Mouse (Mus musculus): ENCODE results near the gene Zkscan3.
A peak's percentile ranks its signal among the peaks of the same experiment; 100 is the strongest.

Gene Zkscan3

DNA sequence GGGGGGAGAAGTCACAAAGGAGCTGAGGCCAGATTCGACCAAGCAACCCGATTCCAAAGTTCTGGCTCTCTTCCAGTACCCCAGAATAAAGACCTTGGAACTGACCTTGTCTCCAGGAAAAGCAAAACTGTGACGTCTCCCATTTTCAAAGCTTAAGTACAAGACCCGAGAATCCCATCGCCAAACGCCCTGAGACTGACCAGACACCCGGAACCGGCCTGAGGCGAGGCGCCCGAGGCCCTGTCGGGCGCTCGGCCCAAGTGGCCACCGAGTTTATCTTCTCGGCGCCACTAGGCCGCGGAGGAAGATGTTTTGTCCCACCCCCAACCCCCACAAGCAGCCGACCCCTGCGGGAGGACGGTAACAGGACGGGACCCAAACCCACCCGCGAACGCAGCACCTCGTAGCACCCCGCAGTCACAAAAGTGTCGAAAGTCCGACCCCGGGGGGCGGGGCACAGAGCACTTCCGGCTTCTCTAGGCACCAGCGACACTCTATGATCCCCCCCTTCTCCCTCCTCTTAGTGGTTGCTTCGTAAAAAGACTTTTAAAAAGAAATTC lies at the start of gene Zkscan3:
Gene Zkscan3, minus strand, starts transcription at position 469 of the 560 bp plus-strand sequence.
- DNase-seq (ENCODE audit: low spot score in 2 of 2): peak; percentile 70 to 75

DNA sequence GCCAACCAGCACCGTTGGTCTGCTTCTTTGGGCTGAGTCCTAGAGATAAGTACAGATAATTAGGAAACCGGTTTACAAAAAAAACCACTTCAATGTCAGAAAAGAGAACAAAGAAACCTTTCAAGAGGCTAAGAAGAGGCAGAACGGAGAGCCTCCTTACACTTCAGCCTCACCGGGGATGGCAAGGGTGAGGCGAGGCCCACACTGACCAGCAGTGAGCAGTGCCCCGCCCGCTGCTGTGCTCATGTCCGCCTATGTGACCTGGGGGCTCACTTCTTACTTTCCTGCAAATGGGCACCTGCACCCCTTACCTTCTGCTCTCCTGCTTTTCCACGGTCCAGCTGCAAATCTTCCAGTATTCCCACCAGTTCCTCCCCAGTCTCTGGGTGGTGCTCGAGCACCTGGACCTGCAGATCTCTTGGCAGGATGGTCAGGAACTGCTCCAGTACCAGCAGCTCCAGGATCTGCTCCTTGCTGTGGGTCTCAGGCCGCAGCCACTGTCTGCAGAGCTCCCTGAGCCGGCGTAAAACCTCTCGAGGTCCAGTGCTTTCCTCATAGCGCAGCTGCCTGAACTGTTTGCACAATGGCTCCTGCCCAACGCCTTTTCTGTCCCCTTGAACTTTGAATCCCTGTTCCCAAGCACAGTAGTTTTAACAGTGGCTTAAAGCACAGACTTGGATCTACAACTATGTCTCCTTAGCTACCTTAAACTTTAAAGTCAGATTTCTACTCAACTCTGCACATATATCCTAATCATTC lies 45.5 kb upstream of the Zkscan3 start:
- no peak for DNase-seq (ENCODE audit: low spot score in 2 of 2)

DNA sequence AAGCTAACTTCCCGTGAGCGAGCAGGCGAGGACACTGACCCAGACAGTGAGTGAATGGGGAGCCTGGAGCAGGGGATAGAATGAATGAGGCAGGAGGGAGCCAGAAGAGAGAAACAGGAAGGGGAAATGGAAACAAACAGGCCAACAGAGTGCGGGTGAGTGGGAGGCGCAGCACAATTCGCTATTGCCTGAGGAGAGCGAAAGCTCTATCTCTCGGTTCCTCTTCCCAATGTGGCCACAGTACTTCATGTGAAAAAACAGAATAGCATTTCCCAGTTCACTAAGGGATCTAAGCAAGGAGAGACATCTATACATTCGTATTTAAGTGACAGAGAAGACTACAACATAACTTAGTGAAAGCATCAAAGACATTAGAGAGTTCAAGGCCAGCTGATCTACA lies 44.2 kb upstream of the Zkscan3 start:
- DNase-seq (ENCODE audit: low spot score in 2 of 2): no peak

DNA sequence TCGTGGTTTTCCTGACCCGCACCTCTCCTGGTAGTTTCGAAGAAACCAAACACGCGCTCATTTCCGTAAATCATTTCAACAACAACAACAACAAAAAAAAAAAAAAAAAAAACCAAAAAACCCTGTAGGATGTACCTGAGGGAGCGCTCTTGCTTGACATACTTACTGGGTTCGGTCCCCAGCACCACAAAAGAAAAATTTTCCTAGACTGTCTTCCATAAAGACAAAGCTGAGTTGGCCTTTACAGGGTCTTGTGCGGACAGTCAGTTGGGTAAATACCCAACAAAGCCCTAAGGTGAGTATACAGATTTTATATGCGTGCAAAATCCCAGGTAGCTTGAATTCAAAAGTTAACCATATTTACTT lies 38.6 kb upstream of the Zkscan3 start:
- DNase-seq (ENCODE audit: low spot score in 2 of 2): no peak

DNA sequence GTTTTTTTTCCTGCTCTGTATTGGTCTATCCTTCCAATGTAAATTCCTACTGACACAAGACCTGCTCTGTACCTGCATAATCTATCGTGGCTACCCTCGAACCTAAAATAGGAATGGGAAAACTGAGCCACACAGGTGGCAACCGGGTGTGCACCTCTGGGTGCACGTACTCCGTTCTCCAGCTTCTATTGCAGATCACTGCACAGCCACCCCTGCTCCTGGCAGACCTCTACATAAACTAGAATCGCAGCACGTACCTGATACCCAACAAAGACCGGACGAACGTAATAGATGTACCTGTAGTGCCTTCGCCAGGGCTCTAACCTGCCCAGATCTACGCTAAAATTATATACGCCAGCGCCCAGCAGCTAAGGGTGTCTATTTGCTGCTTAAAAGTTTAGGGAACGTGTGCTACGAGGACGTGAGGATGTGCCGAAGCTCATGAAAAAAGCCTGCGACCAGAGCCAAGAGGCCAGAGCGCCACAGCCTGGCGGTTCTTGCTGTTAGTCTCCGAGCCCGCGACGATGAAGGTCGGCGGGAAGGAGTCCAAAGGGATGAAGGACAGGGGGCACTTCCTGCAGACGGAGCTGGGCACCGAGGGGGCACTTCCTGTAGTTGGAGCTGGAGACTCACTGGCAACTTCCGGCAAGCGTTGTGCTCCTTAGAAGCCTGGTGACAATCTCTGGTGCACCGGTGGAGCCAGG lies 38.1 kb upstream of the Zkscan3 start, which contains the start of gene Pgbd1:
Gene Pgbd1, minus strand, starts transcription at position 556 of the 704 bp plus-strand sequence.
- DNase-seq (ENCODE audit: low spot score in 2 of 2): peak; percentile 43 to 53

DNA sequence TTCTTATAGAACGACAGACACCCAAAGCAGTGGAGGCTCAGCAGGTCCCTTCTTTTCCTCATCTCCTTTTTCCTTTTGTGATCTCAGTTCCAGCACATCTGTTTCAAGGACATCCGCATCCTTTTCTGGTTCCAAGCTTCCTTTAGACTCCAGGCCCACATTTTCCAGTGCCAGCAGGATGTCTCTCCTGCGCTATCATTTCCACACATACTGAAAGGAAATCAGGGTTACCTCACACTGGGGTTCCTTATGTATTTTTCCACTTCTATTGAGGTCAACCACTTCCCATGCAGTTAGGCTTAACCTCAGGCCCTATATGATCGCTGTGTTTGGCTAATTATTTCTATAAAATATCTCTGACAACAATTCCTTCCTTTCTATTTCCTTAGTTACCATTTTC lies 32.9 kb upstream of the Zkscan3 start:
- DNase-seq (ENCODE audit: low spot score in 2 of 2): no peak

DNA sequence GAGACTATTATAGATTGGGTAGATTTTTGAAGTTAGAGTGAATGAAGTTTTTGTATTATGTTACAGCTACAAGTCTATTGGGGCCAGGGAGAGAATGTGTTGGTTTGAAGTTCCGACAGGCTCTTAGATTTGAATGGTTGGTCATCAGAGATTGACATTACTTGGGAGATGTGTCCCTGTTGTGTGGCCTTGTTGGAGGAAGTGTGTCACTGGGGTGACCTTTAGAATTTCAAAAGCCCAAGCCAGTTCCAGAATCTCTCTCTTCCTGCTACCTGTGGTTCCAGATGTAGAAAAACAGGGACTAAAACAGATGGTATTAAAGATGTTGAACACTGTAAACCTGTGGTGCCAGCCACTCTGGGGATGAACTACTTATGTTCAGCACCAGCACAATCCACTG lies 25.1 kb upstream of the Zkscan3 start:
- no peak for DNase-seq (ENCODE audit: low spot score in 2 of 2)

DNA sequence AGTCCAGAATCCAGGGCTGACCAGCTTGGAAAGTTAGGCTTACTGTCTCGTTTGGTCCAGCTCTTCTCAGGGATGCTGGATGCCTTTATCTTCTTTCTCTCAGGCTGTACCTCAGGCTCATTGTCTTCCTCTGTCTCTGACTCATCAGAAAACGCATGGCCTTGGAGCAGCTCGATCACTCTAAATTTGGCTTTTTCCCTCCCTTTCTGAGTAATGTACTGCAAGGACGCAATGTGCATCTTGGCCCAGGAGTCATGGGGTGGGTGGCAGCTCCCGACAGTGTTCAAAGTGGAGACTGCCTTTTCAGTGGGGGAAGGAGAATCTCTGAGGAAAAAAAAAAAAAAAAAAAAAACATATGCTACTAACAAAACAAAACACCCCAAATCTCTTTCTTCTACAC lies 20.7 kb upstream of the Zkscan3 start:
- no peak for DNase-seq (ENCODE audit: low spot score in 2 of 2)

DNA sequence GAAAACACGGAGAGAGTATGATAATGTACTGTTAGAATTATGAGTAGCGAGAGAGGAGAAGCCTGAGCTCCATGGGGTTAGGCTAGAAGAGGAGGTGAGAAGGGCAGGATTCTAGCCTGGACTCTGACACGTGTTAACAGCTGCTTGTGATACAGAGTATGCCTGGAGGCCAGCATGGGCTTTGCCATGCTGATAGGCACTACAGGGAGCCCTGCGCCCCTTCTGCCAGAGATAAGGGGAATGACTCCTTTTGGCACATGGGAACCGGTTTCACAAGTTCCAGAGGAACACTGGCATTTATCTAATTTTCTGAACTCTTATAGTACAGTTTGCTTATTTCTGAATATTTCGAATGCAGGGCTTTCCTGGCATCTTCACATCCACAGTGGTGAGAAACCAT lies 16.3 kb upstream of the Zkscan3 start:
- no peak for DNase-seq (ENCODE audit: low spot score in 2 of 2)

DNA sequence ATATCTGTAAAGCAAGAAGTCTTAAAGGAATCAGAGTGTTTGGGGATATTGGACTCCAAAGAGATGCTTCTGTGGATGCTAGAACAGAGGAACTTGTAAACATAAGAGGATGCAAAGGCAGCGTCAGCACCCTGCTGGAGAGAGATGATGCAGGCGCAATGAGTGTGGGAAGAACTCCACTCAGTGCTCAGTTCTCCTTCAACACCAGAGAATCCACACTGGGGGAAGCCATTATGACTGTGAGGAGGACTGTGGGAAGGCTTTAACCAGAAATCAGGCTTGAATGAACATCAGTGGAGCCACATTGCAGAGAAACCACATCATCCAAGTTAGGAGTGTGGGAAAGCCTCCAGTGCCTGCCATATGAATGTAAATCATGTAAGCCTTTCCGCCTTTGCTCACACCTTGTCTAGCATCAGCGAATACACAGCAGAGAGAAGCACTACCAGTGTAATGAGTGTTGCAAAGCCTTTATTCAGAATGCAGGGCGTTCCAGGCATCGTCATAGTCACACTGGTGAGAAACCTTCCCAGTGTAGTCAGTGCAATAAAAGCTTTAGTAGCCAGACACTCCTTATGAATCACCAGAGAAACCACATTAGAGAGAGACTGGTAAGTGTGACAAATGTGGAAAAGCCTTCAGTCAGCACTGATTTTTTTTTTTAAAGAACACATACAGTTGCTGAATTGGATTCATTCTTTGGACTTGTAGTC lies 14.9 kb upstream of the Zkscan3 start:
- no peak for DNase-seq (ENCODE audit: low spot score in 2 of 2)

DNA sequence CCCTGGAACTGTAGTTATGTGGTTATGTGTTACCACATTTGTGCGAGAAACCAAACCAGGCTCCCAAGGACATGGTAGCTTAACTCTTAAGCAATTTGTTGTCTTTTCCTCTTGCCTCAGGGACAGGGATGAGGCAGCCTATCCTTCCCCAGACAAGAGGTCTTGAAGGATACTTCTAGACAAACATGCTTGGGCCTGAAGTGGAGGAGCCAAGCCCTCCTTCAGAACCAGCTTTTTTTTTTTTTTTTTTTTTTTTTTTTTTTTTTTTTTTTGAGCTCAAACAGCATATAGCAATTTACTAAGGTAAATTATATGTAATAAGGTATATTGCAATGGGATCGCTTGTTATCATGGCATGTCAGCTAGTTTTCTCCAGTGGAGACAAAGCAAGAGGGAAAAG lies 13.2 kb upstream of the Zkscan3 start:
- DNase-seq (ENCODE audit: low spot score in 2 of 2): no peak

DNA sequence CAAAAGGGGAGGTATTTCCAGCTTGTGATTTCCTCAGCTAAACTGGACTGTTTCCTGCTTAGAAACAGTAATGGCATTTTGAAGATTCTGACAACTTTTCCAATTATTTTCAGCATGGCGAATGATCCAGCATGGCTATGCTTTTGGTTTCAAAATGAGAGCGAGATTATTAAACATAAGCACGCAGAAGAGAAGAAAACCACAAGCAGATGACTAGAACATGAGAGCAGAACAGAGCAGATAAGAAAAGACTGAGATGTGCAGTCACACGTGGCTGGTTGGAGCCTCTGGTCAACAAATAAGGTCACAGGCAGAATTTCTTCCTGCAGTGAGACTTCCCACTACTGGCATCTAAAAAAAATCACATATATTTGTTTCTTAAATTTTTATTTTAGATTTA lies 12.7 kb upstream of the Zkscan3 start:
- DNase-seq (ENCODE audit: low spot score in 2 of 2): no peak

DNA sequence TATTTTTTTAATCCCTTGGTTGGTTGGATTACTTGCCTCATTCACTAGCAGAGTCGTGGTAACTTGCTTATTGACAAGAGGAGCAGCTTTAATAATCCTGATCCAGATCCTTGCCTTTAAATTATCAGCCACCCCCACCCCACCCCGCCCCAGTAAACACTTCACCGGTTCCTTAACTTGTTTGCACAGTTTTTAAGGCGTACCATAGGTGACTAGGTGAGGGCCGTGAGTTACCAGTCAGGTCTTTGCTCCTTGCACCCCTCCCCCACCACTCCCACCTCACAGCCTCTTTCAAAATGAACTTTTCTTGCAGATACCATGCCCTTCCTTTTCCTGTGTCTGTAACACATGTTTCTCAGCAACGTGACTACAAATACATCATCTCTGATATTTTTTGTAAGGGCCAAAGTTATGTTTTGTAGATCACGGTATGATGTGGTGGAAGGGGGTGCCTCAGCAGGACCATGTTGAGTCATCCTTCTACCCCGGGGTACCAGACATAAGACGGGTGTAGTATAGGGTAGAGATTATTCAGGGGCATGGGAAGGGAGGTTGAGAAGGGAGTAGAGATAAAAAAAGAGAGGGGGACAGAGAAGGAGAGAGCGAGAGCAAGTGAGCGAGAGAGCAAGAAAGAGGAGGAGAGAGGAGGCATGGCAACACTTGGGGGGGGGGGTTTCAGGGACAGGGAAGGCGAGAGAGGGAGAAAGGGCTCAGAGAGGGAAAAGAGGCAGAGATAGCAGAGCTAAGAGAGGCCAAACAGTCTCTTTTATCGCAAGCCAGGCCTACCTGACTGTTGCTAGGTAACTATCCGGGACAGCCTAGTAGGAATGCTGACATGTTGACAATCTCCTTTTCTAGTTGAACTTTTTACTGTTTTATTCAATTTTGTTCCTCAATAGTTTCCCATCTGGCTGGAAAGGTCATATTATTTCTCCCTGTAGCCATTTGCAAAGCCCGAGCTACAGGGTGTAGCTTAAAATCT lies 12.0 kb upstream of the Zkscan3 start:
- DNase-seq (ENCODE audit: low spot score in 2 of 2): peak; percentile 18 to 24

DNA sequence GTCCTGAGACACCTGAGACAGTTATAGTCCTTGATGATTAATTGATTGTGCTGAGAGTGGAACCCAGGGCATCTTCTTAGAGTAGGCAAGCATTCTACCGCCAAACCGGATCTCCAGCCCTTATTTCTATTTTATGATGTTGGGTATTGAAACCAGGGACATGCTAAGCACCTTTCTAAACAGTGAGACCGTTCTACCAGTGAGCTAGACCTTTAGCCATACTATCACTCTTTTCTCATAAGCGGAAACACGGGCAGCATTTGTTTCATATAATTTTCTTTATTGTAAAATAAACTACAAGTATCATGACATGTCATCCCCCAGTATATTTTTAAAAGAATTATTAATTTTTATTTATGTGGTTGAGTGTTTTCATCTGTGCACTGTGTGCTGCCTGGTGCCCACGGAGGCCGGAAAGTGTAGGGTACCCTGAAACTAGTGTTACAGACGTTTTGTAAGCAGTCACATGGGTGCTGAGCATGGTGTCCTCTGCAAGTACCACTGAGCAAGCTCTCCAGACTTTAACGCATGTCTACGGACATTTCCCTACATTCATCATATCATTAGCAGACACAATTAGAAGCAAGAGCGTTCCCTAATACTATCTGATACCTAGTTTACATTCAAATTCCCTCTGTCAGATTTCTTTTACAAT lies 6.4 kb upstream of the Zkscan3 start:
- no peak for DNase-seq (ENCODE audit: low spot score in 2 of 2)

DNA sequence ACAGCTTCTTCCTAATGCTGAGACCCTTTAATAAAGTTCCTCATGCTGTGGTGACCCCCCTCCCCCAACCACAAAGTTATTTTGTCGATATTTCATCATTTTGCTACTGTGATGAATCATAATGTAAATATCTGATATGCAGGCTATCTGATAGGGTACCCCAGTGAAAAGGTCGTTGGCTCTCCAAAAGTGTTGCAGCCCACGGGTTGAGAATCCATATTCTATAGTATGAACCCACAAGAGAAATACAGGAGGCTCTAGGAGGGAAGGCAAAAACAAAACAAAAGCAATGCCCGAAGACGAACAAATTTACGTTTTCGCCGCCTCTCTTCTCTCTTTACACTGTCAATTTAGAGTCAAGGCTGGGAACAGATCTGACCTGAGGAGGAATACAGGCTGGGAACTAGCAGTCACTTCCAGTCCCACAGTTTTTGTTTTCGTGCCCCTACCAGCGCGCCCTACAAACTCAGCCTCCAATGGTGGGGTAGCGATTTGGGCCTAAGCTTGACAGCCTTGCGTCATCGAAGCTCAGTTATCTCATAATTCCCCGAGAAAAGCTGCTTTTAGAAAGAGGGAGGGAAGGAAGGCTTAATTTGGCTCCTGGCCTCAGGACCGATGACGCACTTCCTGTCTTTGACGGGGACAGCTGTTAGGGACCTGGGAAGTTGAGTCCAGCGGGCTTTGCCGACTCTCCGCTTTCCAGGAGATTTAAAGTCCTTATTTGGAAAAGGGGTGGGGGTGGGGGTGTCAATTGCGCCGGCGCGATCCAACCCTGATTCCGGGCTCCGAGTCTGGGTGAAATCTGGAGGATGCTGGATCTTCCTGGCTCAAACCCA lies 5.6 kb upstream of the Zkscan3 start:
- DNase-seq (ENCODE audit: low spot score in 2 of 2): peak; percentile 62 to 80

DNA sequence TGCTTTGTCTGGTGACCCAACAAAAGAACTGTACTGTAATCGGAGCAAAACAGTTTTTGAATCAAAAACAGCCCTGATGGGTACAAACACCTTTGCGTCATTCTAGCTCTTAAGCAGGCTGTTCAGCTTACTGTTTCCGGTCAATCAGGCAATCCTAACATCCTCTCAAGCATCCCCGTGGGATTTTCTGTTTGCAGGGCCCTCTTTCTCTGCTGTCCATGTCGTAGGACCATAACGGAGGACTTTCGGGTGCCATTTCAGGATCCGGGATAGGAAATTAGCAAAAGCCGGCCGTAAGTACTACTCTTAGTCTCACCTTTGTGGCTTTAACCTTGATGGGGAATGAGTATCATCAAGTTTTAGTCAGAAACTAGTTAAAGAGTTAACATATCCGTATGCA lies 4.8 kb upstream of the Zkscan3 start:
- DNase-seq (ENCODE audit: low spot score in 2 of 2): no peak

DNA sequence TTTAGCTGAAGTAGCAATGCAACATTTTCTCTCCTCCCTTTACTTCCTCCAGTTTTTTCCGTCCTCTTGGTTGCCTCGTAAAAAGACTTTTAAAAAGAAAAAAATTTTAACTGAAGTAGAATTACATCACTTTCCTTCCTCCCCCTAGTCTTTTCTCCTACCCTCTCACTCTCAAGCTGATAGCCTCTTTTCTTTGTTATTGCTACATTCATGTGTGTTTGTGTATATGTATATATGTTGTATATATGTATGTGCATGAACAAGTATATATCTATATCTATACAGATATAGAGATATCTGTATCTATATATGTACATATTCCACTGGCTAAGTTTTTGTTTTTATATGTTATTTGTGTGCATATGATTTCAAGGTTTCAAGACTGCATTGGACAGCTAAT lies 293 bp upstream of the Zkscan3 start:
- DNase-seq (ENCODE audit: low spot score in 2 of 2): no peak

DNA sequence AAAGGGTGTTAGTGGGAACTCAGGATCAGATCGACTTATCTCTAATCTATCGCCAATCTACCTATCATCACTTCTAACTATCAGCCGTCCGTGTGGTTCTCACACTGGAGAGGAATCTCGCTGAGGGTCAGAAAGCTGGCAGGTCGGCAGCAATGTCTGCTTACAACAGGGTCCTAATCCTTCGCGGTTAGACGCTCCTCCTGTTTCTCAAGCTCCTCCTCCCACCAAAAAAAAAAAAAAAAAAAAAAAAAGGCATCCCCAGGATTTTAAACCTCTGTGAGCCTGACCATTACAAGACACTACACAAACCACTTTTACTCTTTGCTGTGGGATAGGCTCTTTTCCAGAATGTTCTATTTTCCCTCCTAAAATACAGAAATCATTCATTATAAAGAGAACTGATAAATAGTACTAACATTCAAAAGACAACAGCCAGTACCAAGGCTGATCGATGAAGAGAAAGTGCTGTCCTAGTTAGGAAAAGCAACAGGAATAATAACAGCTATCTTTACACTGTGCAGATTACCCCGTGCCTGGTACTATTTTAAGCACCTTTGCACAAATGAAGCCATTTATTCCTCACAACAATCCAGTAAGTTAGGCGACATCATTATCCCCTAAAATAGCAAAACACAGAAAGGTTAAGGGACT lies 794 bp downstream of the Zkscan3 start:
- no peak for DNase-seq (ENCODE audit: low spot score in 2 of 2)

DNA sequence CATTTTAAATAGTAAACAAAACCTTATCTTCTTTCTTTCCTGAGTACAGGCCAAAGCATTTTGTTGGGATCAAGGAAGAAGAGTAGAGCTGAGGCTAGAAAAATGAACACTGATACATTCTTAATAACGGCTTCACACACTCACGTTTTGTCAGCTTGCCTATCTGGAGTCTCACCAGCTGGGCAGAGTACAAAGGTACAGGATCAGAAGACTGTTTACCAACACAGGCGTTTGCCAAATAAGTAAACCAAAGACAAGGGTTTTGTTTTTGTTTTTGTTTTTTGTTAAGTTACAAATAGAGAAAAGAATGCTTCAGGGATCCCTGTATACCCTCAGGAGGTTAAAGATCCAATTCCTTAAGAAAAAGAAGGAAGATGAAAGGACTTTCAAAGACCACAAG lies 1.4 kb downstream of the Zkscan3 start:
- no peak for DNase-seq (ENCODE audit: low spot score in 2 of 2)
